Mouse (Mus musculus): ENCODE data around the gene Flrt2.

DNA sequence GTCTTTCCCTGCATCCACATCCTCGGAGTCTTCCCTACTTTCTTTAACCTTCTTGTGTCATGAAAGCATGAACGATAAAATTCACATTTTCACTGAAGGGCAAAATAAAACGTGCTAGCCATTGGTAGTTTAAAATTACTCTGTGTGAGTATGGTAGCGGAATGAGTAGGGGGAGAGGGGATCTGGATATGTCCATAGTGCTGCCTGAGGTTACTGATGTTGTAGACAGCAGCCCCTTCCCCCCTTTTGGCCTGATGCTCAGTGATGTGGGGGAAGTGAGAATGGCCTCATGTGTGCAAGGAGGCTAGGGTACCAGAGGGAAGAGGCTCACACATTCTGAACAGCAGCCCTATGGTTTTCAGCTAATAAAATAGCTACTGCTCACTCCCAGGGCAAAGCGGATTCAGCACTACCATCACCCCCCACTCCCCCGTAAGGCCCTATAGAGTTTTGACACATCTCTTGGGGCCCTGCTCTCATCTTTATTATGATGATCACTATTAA lies 4.5 kb downstream of the Flrt2 start:
- TF ChIP-seq ZNF384 (IDR thresholded peaks at IDR 0.05; ENCODE audit: low read depth, low read length) = no peak
- no peak for TF ChIP-seq CTCF (conservative IDR thresholded peaks at IDR 0.05 in 1 of 2, IDR thresholded peaks at IDR 0.05 in 1 of 2; ENCODE audit: low read depth in 2 of 2, low read length in 2 of 2)
- TF ChIP-seq POLR2A (IDR thresholded peaks at IDR 0.05; ENCODE audit: low read depth, low read length) = no peak
- TF ChIP-seq EP300 (IDR thresholded peaks at IDR 0.05; ENCODE audit: low read length) = no peak
- TF ChIP-seq TCF12 (IDR thresholded peaks at IDR 0.05; ENCODE audit: low read depth, low read length) = no peak
- no peak for TF ChIP-seq NRF1 (IDR thresholded peaks at IDR 0.05; ENCODE audit: low read depth, low read length)
- TF ChIP-seq MAZ (IDR thresholded peaks at IDR 0.05; ENCODE audit: low read depth, low read length) = no peak
